Mouse (Mus musculus) testis, adult 2 months (tissue): ENCODE results near the gene Gpr68.

ENCODE experiments used
- CTCF ChIP-seq: fragments of 200-500 bp; IDR thresholded peaks from 2 replicates; pipeline ENCODE4 v1.5.1; 2012; ENCODE audit warnings: low read depth, mild to moderate bottlenecking, inconsistent platforms, low read length, moderate library complexity; ENCODE audit not compliant: control insufficient read depth, insufficient read depth, insufficient replicate concordance
- POLR2A ChIP-seq: fragments of 200-500 bp; IDR thresholded peaks from 2 replicates; pipeline ENCODE4 v1.6.1; 2012; ENCODE audit warnings: low read depth, mild to moderate bottlenecking, inconsistent platforms, low read length, moderate library complexity; ENCODE audit not compliant: control insufficient read depth

DNA sequence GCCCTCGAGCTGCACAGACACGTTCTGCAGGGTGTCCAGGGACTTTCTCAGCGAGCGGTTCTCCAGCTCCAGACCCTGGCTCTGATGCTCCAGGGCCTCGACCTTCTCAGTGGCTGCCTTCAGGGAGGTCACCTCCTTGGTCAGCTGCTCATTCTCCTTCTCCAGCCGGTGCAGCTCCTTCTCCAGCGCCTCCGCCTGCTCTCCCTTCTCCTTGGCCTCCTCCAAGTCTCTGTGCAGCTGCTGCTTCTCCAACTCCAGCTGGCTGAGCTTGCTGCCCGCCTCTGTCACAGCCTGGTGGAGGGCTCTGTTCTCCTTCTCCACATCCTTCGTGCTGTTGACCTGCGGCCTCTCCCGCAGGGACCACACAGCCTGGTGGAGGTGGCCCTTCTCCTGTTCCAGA lies 37.5 kb upstream of the Gpr68 start:
- no peak for TF ChIP-seq POLR2A
- TF ChIP-seq CTCF: no peak
